Mouse (Mus musculus): ENCODE measurements at regions not wholly inside any gene's neighbourhood (a gene's known extent, or its start where the extent isn't known, plus 50 kb on each side); places are given as distances from the start of the nearest gene placed in this dataset.
"Not testable (repeated sequence)": the region's sequence is repeated elsewhere in the genome, so short reads cannot be mapped to it uniquely, and the experiment has no call there.

- 77% methylated on average over 4 of the region's 4 CpGs for WGBS
- no peaks in the 10 kb centered on the region for H3K4me1 ChIP-seq (replicated peaks)
- no peak for ATAC-seq (ENCODE audit: low read depth)
- H3K9ac ChIP-seq: no peak overlapping the region
- H3K36me3 ChIP-seq: no peaks in the 10 kb centered on the region
- no peaks in the 10 kb centered on the region for H3K27me3 ChIP-seq
- H3K4me2 ChIP-seq: no peak overlapping the region
- no peak overlapping the region for H3K27ac ChIP-seq (replicated peaks)
- no peak overlapping the region for H3K4me3 ChIP-seq
- no peaks in the 10 kb centered on the region for H3K9me3 ChIP-seq
These were observed 52.6 kb upstream of the Slc28a3 start for GRCm38 (mm10) chr13:58663316-58663715.

DNA sequence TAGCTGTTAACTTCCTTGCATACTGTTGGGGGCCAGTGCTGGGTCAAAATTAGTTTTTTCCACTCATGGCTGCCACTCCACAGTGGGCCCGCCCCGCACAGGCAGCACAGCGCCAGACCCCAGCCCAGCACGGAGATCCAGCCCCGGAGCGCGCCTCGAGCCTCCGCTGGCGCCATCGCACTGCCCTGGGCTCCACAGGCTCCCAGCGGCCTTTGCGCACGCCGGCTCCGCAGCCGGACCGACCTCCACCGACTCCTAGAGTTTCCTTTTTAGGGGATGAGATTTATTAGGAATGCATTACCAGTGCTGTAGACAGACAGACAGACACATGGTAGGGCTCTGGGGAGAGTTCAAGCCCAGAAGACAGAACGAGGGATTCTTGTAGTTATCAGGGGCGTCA is 58.0 kb upstream of the Slc28a3 start:
- Histone ChIP-seq H3K36me3 (no peaks in the 10 kb centered on the region), H3K9ac (no peak overlapping the region), H3K4me3 (no peak overlapping the region), H3K4me2 (peak overlapping the region; percentile 41), H3K9me3 (no peaks in the 10 kb centered on the region), H3K27me3 (no peaks in the 10 kb centered on the region), H3K27ac (replicated peaks) (no peak overlapping the region), H3K4me1 (replicated peaks) (no peaks in the 10 kb centered on the region)
- WGBS: 48% methylated on average over 21 of the region's 21 CpGs
- no peak for ATAC-seq (ENCODE audit: low read depth)

GRCm38 (mm10) chr13:58670206-58670605 is 59.5 kb upstream of the Slc28a3 start:
- ATAC-seq (ENCODE audit: low read depth): no peak
- Histone ChIP-seq H3K9ac (no peak overlapping the region), H3K4me3 (no peak overlapping the region), H3K27ac (replicated peaks) (no peak overlapping the region), H3K4me1 (replicated peaks) (no peaks in the 10 kb centered on the region), H3K27me3 (no peaks in the 10 kb centered on the region), H3K4me2 (no peak overlapping the region), H3K9me3 (no peaks in the 10 kb centered on the region), H3K36me3 (no peaks in the 10 kb centered on the region)
- 76% methylated on average over 9 of the region's 9 CpGs for WGBS

DNA sequence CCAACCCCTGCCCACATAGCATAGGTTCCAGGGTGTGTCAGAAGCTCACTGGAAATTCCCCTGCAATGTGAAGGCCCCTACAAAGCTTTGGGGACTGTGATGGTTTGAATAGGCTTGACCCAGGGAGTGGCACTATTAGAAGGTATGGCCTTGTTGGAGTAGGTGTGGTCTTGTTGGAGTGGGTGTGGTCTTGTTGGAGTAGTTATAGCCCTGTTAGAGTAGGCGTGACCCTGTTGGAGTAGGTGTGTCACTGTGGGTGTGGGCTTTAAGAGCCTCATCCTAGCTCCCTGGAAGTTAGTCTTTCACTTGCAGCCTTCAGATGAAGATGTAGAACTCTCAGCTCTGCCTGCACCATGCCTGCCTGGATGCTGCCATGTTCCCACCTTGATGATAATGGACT is 64.9 kb upstream of the Slc28a3 start:
- not testable (repeated sequence) for H3K36me3 ChIP-seq; H3K9me3 ChIP-seq; ATAC-seq (ENCODE audit: low read depth); H3K4me2 ChIP-seq; H3K9ac ChIP-seq; H3K27me3 ChIP-seq; H3K27ac ChIP-seq (replicated peaks); H3K4me3 ChIP-seq; H3K4me1 ChIP-seq (replicated peaks)
- WGBS: 85% methylated on average over 1 of the region's 1 CpGs

DNA sequence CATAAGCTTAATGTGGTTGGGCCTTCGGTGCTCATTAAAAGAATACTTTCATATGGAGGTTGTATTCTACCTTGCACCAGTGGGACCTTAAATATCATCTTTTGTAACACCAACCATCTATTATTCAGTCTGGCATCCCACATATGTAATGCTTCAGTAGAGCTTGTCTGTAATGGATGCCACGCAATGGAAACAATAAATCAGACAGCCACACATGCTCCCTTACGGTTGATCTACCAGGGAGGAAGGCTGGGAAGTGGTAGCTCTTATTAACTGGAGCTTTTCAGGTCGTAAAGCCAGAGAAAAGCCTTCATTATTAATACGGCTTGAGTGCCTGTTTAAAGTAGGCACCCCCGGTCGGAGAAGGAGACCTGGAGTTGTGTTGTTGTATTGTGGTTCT is 66.8 kb upstream of the Slc28a3 start:
- H3K27ac ChIP-seq (replicated peaks): no peak overlapping the region
- WGBS: 50% methylated on average over 7 of the region's 7 CpGs
- peaks cover 3% of the 10 kb centered on the region; the same call in 1 of the 2 replicates for H3K9me3 ChIP-seq
- no peak overlapping the region for H3K4me2 ChIP-seq
- ATAC-seq (ENCODE audit: low read depth): peak; percentile 50; the same call in 1 of the 2 replicates
- H3K4me1 ChIP-seq (replicated peaks): 0 out of 2 replicates have a peak, but pooled peaks cover 7% of the 10 kb centered on the region
- H3K9ac ChIP-seq: no peak overlapping the region
- no peaks in the 10 kb centered on the region for H3K36me3 ChIP-seq
- no peak overlapping the region for H3K4me3 ChIP-seq
- H3K27me3 ChIP-seq: no peaks in the 10 kb centered on the region

DNA sequence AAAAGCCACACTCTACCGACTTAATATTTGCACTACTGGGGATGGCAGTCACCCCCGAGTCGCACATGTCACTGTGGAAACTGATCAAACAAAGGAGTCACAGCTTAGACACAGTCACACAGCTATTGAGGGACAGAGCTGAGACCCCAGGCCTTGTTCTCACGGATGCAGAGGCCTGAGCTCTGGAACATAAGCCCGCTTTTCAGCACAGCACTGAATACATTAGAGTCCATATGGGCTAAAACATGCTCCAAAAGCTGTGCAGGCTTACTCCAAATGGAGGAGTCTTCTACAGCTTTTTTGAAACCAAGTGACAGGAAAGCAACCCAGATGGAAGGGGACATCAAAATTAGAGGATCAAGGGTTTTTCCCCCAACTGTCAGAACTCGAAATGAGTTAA is 69.0 kb upstream of the Slc28a3 start:
- no peak overlapping the region for H3K4me2 ChIP-seq
- H3K4me3 ChIP-seq: no peak overlapping the region
- WGBS: 81% methylated on average over 6 of the region's 6 CpGs
- H3K27ac ChIP-seq (replicated peaks): no peak overlapping the region
- 0 out of 2 replicates have a peak, but pooled peaks cover 7% of the 10 kb centered on the region for H3K4me1 ChIP-seq (replicated peaks)
- no peaks in the 10 kb centered on the region for H3K27me3 ChIP-seq
- peaks cover 3% of the 10 kb centered on the region; the same call in 1 of the 2 replicates for H3K9me3 ChIP-seq
- no peaks in the 10 kb centered on the region for H3K36me3 ChIP-seq
- ATAC-seq (ENCODE audit: low read depth): no peak
- no peak overlapping the region for H3K9ac ChIP-seq

DNA sequence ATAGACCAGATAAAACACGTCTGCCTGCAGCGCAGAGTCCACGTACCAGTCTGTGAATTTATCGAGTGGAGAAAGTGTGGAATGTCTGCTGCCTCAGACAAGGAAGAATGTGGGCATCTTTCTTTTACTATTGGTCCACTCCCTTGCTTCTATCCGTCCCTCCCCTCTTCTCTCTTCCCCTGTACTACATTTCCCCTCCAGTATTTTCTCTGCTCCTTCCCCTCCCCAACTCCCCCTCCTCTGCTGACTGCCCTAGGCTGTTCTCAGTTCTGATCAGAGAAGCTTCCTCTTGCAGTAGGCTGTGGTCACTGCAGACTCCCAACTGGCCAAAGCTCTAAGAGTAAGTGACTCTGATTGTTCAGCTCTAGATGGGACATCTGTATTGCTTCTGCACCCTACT is 76.1 kb upstream of the Slc28a3 start:
- H3K9ac ChIP-seq: no peak overlapping the region
- no peaks in the 10 kb centered on the region for H3K36me3 ChIP-seq
- no peak for ATAC-seq (ENCODE audit: low read depth)
- H3K4me1 ChIP-seq (replicated peaks): peaks cover 10% of the 10 kb centered on the region
- no peak overlapping the region for H3K4me3 ChIP-seq
- peaks cover 8% of the 10 kb centered on the region; the same call in 1 of the 2 replicates for H3K27me3 ChIP-seq
- H3K9me3 ChIP-seq: no peaks in the 10 kb centered on the region
- no peak overlapping the region for H3K27ac ChIP-seq (replicated peaks)
- WGBS: 79% methylated on average over 5 of the region's 5 CpGs
- no peak overlapping the region for H3K4me2 ChIP-seq

DNA sequence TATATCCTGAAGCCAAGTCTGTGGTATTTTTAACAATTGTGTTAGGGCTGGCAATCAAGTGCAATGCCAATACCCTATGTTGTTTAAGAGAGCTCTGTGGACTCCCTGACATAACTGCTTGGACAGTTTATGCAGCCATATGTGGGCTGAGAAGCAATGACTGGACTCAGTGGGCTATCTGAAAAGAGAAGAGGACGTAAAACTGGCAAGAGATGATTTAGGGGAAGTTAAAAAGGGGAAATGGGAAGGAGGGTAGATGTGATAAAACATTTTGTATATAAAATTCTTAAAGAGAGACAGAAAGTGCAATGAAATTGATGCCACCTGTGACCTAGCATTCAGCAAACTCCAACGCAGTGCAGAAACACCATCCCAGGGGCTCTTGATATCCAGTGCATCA is 76.9 kb upstream of the Slc28a3 start:
- ATAC-seq (ENCODE audit: low read depth): no peak
- H3K9me3 ChIP-seq: no peaks in the 10 kb centered on the region
- H3K9ac ChIP-seq: no peak overlapping the region
- no peaks in the 10 kb centered on the region for H3K36me3 ChIP-seq
- no peak overlapping the region for H3K4me2 ChIP-seq
- H3K4me1 ChIP-seq (replicated peaks): peaks cover 18% of the 10 kb centered on the region
- H3K4me3 ChIP-seq: no peak overlapping the region
- H3K27ac ChIP-seq (replicated peaks): no peak overlapping the region
- WGBS: 76% methylated on average over 2 of the region's 2 CpGs
- H3K27me3 ChIP-seq: peaks cover 8% of the 10 kb centered on the region; the same call in 1 of the 2 replicates

GRCm38 (mm10) chr13:58688249-58688648 is 77.6 kb upstream of the Slc28a3 start:
- Histone ChIP-seq H3K4me3 (no peak overlapping the region), H3K27me3 (peaks cover 8% of the 10 kb centered on the region; the same call in 1 of the 2 replicates), H3K4me1 (replicated peaks) (peaks cover 20% of the 10 kb centered on the region), H3K9me3 (no peaks in the 10 kb centered on the region), H3K36me3 (no peaks in the 10 kb centered on the region), H3K4me2 (no peak overlapping the region), H3K27ac (replicated peaks) (no peak overlapping the region), H3K9ac (no peak overlapping the region)
- 81% methylated on average over 2 of the region's 2 CpGs for WGBS
- ATAC-seq (ENCODE audit: low read depth): no peak

GRCm38 (mm10) chr13:58694703-58695102 is 84.0 kb upstream of the Slc28a3 start:
- ATAC-seq (ENCODE audit: low read depth): no peak
- 34% methylated on average over 6 of the region's 6 CpGs for WGBS
- no peaks in the 10 kb centered on the region; the same call in 1 of the 2 replicates for H3K9me3 ChIP-seq

DNA sequence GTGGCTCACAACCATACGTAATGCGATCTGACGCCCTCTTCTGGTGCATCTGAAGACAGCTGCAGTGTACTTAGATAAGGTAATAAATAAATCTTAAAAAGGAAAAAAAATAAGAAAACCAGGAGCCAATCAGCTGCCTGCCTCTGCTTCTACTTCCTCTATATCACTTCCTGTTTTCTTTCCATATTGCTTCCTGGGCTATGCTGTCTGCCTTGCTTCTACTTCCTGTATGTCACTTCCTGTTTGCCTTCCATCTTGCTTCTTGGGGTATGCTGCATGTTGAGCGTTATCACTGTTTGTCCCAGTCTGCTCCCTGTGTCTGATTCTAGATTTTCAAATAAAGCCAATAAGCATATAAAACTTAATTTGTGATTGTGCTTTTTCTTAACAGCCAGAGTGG is 85.3 kb upstream of the Slc28a3 start:
- Histone ChIP-seq H3K9me3 (no peaks in the 10 kb centered on the region; the same call in 1 of the 2 replicates), H3K4me1 (replicated peaks) (peaks cover 24% of the 10 kb centered on the region), H3K4me2 (no peak overlapping the region), H3K4me3 (no peak overlapping the region), H3K27me3 (no peaks in the 10 kb centered on the region), H3K9ac (no peak overlapping the region), H3K36me3 (no peaks in the 10 kb centered on the region), H3K27ac (replicated peaks) (no peak overlapping the region)
- 92% methylated on average over 4 of the region's 4 CpGs for WGBS
- ATAC-seq (ENCODE audit: low read depth): no peak

More at GRCm38 (mm10) chr13:58694703-58695102, 84.0 kb upstream of the Slc28a3 start:
- no peaks in the 10 kb centered on the region for H3K36me3 ChIP-seq
- H3K9ac ChIP-seq: no peak overlapping the region
- H3K4me1 ChIP-seq (replicated peaks): peaks cover 26% of the 10 kb centered on the region
- H3K4me2 ChIP-seq: no peak overlapping the region
- H3K27me3 ChIP-seq: no peaks in the 10 kb centered on the region
- no peak overlapping the region for H3K4me3 ChIP-seq
- H3K27ac ChIP-seq (replicated peaks): no peak overlapping the region

- no peaks in the 10 kb centered on the region for H3K4me1 ChIP-seq (replicated peaks)
- 71% methylated on average over 8 of the region's 8 CpGs for WGBS
- H3K9me3 ChIP-seq: no peaks in the 10 kb centered on the region; the same call in 1 of the 2 replicates
- no peak overlapping the region for H3K27ac ChIP-seq (replicated peaks)
- no peaks in the 10 kb centered on the region for H3K27me3 ChIP-seq
- H3K36me3 ChIP-seq: no peaks in the 10 kb centered on the region
- no peak overlapping the region for H3K9ac ChIP-seq
- no peak overlapping the region for H3K4me2 ChIP-seq
- H3K4me3 ChIP-seq: no peak overlapping the region
- no peak for ATAC-seq (ENCODE audit: low read depth)
These were observed 89.3 kb upstream of the Slc28a3 start for GRCm38 (mm10) chr13:58700021-58700420.

DNA sequence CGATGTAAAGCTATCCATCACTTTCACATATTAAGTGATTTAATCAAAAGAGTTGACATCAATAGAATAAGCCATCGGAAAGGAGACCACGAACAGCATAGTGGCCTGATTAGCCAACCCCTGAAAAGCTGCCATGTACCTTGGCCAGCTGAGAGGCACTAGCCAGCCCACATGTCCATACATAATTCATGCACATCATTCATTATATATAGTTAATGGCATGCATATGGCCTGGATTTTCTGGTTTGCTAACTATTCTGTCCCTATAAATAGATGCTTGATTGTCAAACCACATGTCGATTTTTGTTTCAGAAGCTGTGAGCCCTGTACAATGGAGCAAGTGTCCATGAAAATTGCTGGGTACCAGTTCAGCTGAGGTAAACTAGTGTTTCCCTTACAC is 93.5 kb upstream of the Slc28a3 start:
- Histone ChIP-seq H3K27ac (replicated peaks) (no peak overlapping the region), H3K36me3 (no peaks in the 10 kb centered on the region), H3K4me1 (replicated peaks) (no peaks in the 10 kb centered on the region), H3K9me3 (no peaks in the 10 kb centered on the region), H3K4me3 (no peak overlapping the region), H3K4me2 (no peak overlapping the region), H3K27me3 (no peaks in the 10 kb centered on the region), H3K9ac (no peak overlapping the region)
- 32% methylated on average over 4 of the region's 4 CpGs for WGBS
- ATAC-seq (ENCODE audit: low read depth): no peak

Data from neural tube, embryonic 13.5 days (tissue).